Mouse (Mus musculus) liver, adult 2 months (tissue): Measurements from ENCODE around the gene Atp8b5.

ENCODE experiments used
- CTCF ChIP-seq: fragments of 200-500 bp; IDR thresholded peaks from 2 replicates; pipeline ENCODE4 v1.5.1; 2011; ENCODE audit warnings: low read depth, low read length, control low read depth
- POLR2A ChIP-seq: fragments of 200-500 bp; IDR thresholded peaks from 2 replicates; pipeline ENCODE4 v1.6.1; 2011; ENCODE audit warnings: low read length, control low read depth; ENCODE audit not compliant: insufficient read depth; ENCODE audit errors: extremely low read depth

DNA sequence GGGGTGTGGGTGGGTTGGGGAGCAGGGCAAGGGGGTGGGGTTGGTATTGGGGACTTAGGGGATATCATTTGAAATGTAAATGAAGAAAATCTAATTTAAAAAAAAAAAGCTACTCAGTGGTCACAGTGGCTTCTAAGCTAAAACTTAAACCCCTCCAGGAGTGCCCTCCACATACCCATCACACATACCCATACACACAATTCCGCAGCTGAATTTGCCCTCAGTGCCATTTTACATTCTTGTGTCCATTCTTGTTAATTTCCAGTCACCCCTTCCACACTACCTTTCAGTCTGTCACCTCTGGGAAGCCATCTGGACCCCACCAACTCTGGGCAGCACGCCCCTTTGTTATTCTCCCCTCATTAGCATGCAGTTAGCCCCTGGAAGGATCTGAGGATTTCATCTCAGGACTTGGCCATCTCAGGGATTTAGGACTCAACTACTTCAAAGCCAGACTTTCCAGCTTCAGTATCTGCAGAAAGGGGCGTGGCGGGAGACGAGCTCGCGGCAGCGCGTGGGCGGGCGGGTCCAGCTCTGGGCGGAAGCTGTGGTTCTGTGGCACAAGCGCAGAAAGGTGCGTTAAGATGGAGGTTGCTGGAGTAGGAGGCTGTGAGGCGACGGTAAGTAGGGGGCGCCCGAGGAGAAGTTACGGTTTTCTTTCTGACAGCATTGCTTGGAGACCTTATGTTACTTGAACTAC lies at the start of gene Atp8b5:
- TF ChIP-seq CTCF: peak; percentile 71
- no peak for TF ChIP-seq POLR2A
